Mouse (Mus musculus) bone marrow macrophage, adult 2 months (primary cell): ENCODE results near the gene Gm5901. TPM values are rescaled to one million over a fixed set of nuclear protein-coding genes. Genes with fewer than 3 reads are reported as not detected.
A peak's percentile ranks its signal among the peaks of the same experiment; 100 is the strongest.
"Not testable (repeated sequence)": the region's sequence is repeated elsewhere in the genome, so short reads cannot be mapped to it uniquely, and the experiment has no call there.

Experiments used
- H3K27ac ChIP-seq: 2 replicates; pipeline ENCODE4 v1.5.1; 2012; ENCODE audit warnings: low read depth, low read length; ENCODE audit not compliant: insufficient read depth
- H3K4me1 ChIP-seq: 2 replicates; pipeline ENCODE4 v1.6.1; 2012; ENCODE audit warnings: low read length; ENCODE audit not compliant: control insufficient read depth, insufficient read depth
- H3K4me3 ChIP-seq: 2 replicates; pipeline ENCODE4 v1.5.1; 2012; ENCODE audit warnings: mild to moderate bottlenecking, low read length, moderate library complexity; ENCODE audit not compliant: insufficient read depth
- CTCF ChIP-seq: IDR thresholded peaks from 2 replicates; pipeline ENCODE4 v1.5.1; 2012; ENCODE audit warnings: low read depth, mild to moderate bottlenecking, low read length, moderate library complexity
- POLR2A ChIP-seq: IDR thresholded peaks from 2 replicates; pipeline ENCODE4 v1.6.1; 2012; ENCODE audit warnings: mild to moderate bottlenecking, low read depth, low read length, borderline replicate concordance
- polyA plus RNA-seq: library from polyadenylated mRNA; stranded (reverse); fragments of >200 nt; gene quantifications from 2 replicates; pipeline ENCODE4 v1.2.4, GENCODE M21; 2012; ENCODE audit not compliant: missing spikeins, insufficient read depth, insufficient read length

Gene Gm5901
- polyA plus RNA-seq, 1 experiment: not detected

GRCm38 (mm10) chr7:105404268-105404667, 29.4 kb downstream of the Gm5901 start, which contains the start of gene Cnga4:
Cnga4 (plus strand) TSS chr7:105404568.
- no peak within 1 kb of the TSS for H3K4me3 ChIP-seq
- no peaks in the 10 kb centered on the region; the same call in 1 of the 2 replicates for H3K4me1 ChIP-seq
- no peak for TF ChIP-seq CTCF
- TF ChIP-seq POLR2A: no peak
- H3K27ac ChIP-seq: no peak within 1 kb of the TSS

DNA sequence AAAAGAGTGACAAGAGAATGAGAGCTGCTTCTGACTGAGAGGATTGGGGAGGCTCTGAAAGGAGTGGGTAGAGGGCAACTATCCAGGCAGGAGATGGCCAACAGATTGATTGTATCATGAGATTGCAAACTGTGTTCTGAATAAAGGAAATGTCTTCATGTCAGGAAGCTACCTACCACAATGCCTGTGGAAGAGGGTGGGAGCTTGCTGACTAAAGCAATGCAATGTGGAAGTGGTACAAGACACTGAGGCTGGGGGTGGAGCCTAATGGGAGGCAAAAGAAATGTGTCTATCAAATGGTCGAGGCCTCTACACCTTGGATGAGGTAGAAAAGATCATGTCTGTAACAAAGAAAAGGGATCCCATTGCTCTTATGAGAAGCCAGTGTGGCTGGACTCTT, 31.5 kb downstream of the Gm5901 start:
- no peak overlapping the region for H3K4me3 ChIP-seq
- no peaks in the 10 kb centered on the region; the same call in 1 of the 2 replicates for H3K4me1 ChIP-seq
- no peak for TF ChIP-seq CTCF
- TF ChIP-seq POLR2A: no peak
- no peak overlapping the region for H3K27ac ChIP-seq

DNA sequence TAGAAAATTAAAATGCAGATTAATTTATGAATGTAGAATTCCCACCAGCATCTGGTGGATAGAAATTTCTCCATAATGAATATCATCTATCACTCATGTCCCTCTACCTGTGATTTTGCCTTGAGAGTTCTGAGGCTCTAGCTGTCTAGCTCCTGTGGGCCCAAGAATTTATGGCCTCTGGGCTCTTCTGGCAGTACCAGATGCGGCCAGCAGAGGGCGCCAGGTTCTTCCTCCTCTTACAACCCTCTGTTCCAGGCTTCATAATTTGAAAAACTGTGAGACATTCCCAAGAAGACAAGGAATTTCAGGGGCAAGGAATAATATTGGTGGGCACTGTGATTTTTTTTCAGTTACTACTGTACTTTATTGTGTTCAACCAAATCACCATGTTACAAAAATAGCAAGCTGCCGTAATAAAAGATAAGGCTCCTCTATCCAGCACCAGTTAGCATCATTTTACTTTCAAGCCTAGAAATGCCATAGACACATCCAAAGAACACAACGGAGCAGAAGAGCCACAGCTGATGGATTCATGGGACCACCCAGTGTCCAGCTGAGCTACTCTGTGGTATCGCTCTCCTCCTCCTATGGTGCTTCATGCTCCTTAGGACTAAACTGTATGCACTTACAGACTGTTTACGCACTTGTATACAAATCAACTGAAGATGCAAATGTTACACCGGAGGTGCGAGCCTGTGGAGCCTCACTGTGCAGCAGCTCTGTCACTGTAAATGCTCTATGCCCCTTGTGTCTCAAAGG, 37.2 kb downstream of the Gm5901 start:
- not testable (repeated sequence) for H3K4me1 ChIP-seq, H3K27ac ChIP-seq, H3K4me3 ChIP-seq
- peak; percentile 94 for TF ChIP-seq CTCF

DNA sequence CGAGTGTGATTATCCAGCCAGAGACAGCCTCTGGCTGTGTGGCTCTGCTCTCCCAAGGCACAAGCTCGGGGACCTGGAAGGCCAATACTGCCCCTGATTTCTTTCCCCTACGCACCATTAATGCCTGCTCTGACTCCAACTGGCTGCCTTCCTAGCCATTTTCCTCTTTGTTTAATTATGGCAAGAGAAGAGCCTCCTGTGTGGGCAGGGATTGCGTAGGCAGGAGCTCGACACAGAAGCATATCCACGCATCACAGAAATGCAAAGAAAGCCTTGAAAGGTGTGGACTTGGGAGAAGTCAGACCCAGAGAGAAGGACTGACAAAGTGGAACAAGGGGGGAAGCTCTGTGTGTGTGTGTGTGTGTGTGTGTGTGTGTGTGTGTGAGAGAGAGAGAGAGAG, 39.5 kb downstream of the Gm5901 start:
- Histone ChIP-seq H3K27ac (no peak overlapping the region), H3K4me3 (no peak overlapping the region), H3K4me1 (no peaks in the 10 kb centered on the region)
- TF ChIP-seq POLR2A (no peak), CTCF (no peak)

GRCm38 (mm10) chr7:105416529-105416928, 41.7 kb downstream of the Gm5901 start:
- TF ChIP-seq CTCF: no peak
- TF ChIP-seq POLR2A: no peak

GRCm38 (mm10) chr7:105418106-105418505, 43.3 kb downstream of the Gm5901 start:
- no peaks in the 10 kb centered on the region for H3K4me1 ChIP-seq
- no peak overlapping the region for H3K27ac ChIP-seq
- TF ChIP-seq POLR2A (no peak), CTCF (no peak)
- H3K4me3 ChIP-seq: no peak overlapping the region

More at GRCm38 (mm10) chr7:105416529-105416928, 41.7 kb downstream of the Gm5901 start:
- Histone ChIP-seq H3K4me1 (no peaks in the 10 kb centered on the region), H3K27ac (no peak overlapping the region), H3K4me3 (no peak overlapping the region)

DNA sequence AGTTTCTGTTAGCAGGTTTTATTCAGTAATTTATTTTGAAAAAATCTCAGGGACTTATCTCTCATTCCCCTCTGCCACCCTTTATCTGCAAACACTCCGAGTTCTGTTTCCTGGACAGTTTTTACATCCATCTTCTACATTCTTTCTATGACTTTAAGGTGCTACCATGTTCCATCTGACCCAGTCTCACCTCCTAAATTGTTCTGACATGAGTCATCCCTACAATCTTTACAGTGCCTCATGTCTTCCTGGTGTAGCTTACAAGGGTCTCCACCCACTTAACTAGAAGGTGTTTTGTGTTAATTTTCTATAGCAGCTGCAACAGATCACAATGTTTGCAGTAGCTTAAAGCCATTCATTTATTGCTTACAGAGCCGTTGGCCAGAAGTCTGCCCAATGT, 46.1 kb downstream of the Gm5901 start:
- no peak for TF ChIP-seq POLR2A
- TF ChIP-seq CTCF: no peak
- no peaks in the 10 kb centered on the region for H3K4me1 ChIP-seq
- H3K27ac ChIP-seq: no peak overlapping the region
- H3K4me3 ChIP-seq: no peak overlapping the region

- Histone ChIP-seq H3K4me3 (no peak overlapping the region), H3K4me1 (no peaks in the 10 kb centered on the region), H3K27ac (no peak overlapping the region)
- TF ChIP-seq CTCF: no peak
- no peak for TF ChIP-seq POLR2A
Measured at GRCm38 (mm10) chr7:105424368-105424767, 49.5 kb downstream of the Gm5901 start.

GRCm38 (mm10) chr7:105425424-105426043, 50.7 kb downstream of the Gm5901 start, which contains the start of gene Cckbr:
Cckbr (plus strand) TSS chr7:105425731.
- H3K4me1 ChIP-seq: no peaks in the 10 kb centered on the region
- no peak within 1 kb of the TSS for H3K4me3 ChIP-seq
- TF ChIP-seq CTCF: no peak
- TF ChIP-seq POLR2A: no peak
- H3K27ac ChIP-seq: no peak within 1 kb of the TSS

DNA sequence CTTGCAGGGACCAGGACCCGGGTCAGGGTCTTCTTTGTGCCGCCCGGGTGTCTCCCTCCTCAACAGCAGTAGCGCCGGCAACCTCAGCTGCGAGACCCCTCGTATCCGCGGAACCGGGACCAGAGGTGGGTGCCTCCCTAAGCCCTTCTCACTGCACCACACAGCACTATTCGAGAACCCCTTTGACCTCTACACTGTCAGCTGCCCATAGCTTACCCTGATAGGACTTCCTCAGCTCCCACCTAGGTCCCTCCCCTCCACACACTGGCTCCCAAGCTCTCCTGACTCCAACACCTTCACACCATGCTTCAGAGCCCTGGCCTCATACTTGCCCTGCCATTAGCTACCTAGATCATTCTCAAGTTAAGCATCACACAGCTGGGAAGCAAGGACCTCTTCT, 51.2 kb downstream of the Gm5901 start:
- Histone ChIP-seq H3K27ac (no peak overlapping the region), H3K4me3 (no peak overlapping the region), H3K4me1 (no peaks in the 10 kb centered on the region)
- TF ChIP-seq CTCF (no peak), POLR2A (no peak)

Other genes with a start within 250 kb of the Gm5901 start
- not detected in 2 replicates for gene Olfr683, start 228.0 kb upstream of the Gm5901 start, polyA plus RNA-seq
- not detected in 2 replicates for gene Olfr684, start 211.4 kb upstream of the Gm5901 start, polyA plus RNA-seq
- gene Olfr685, start 189.0 kb upstream of the Gm5901 start, polyA plus RNA-seq: not detected in 2 replicates
- not detected in 2 replicates for gene Olfr686, start 167.6 kb upstream of the Gm5901 start, polyA plus RNA-seq
- not detected in 2 replicates for gene Olfr688, start 86.9 kb upstream of the Gm5901 start, polyA plus RNA-seq
- gene Olfr689, start 63.9 kb upstream of the Gm5901 start, polyA plus RNA-seq: not detected in 2 replicates
- not detected in 2 replicates for gene Olfr690, start 40.9 kb upstream of the Gm5901 start, polyA plus RNA-seq
- gene Olfr691, start 32.8 kb upstream of the Gm5901 start, polyA plus RNA-seq: not detected in 2 replicates
- gene Olfr692, start 6.8 kb upstream of the Gm5901 start, polyA plus RNA-seq: not detected in 2 replicates
- gene Fam160a2, start 25.0 kb downstream of the Gm5901 start, polyA plus RNA-seq: 29.1 and 39.3 TPM in 2 replicates
- not detected in 2 replicates for gene Cnga4, start 29.5 kb downstream of the Gm5901 start, polyA plus RNA-seq
- not detected in 2 replicates for gene Cckbr, start 50.7 kb downstream of the Gm5901 start, polyA plus RNA-seq
- 0.34 and 1.1 TPM in 2 replicates for gene Cavin3, start 107.3 kb downstream of the Gm5901 start, polyA plus RNA-seq
- 26.4 and 28.0 TPM in 2 replicates for gene Smpd1, start 179.3 kb downstream of the Gm5901 start, polyA plus RNA-seq
- 0.52 and 1.1 TPM in 2 replicates for gene Apbb1, start 206.6 kb downstream of the Gm5901 start, polyA plus RNA-seq
- 0.50 TPM in 1 of 2 replicates, not detected in the other for gene Hpx, start 225.1 kb downstream of the Gm5901 start, polyA plus RNA-seq